Mouse (Mus musculus): ENCODE measurements at regions not wholly inside any gene's neighbourhood (a gene's known extent, or its start where the extent isn't known, plus 50 kb on each side); places are given as distances from the start of the nearest gene placed in this dataset.

GRCm38 (mm10) chr4:23994261-23994965, 501.8 kb upstream of the Mms22l start:
- no peak for DNase-seq (ENCODE audit: low spot score)

GRCm38 (mm10) chr4:24006257-24006955, 489.8 kb upstream of the Mms22l start:
- no peak for DNase-seq (ENCODE audit: low spot score)

DNA sequence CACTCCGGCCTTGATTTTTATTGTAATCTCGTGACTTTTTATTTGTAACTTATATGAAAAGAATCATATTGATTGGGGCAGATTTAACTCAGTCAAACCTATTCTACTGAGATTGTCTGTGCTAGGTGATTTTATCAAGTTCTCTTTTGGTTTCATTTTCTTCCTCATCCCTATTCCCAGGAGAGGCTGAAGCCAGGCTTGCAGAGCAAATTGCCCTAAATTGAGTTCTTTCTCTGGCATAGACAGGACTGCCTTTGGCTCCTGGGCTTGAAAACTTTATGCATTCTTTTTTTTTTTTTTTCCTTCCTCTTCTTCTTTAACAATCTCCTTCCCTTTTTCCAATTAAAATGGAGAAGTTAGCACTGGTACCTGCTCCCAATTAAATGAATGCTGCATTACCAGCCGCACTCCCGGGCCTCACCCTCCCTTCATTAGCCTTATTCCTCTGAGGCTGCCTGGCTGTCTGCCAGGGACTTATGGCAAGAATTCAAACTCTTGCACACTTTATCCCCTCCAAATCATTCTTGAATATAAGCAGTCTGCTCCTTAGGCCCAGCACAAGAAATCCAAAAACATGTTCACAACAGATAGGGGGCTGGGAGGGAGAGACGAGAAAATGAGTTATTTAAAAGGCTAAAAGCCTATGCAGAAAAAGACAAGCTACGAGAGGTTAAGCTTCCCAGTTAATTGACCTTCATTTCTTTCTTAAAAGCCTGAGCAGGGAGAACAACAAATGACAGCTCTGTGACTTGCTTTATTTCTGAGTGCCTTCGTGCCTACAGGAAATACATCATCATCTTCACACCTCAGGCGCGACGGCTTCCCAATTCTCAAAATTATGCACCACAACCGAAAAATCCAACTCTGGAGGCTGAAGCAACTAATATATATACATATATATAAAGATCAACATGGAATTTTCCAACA, 476.8 kb upstream of the Mms22l start:
- DNase-seq (ENCODE audit: low spot score), result peak; percentile 2

Measured in adipocyte (in vitro differentiated cells).